Comparison of ENCODE assay signal across 8 mouse cellular contexts in genomic region chr17:33817184-33817968, GRCm38 (mm10). TPM values are rescaled to one million over a fixed set of nuclear protein-coding genes. Genes with fewer than 3 reads are reported as not detected.
A peak's percentile ranks its signal among the peaks of the same experiment; 100 is the strongest.
DNase-seq lines count a peak whose midpoint lies in the region; ATAC-seq and TF ChIP-seq lines count a peak whose summit lies in the region.

No protein-coding gene starts in this region.

- H3K9ac ChIP-seq in forebrain, embryonic 12.5 days = peak overlapping the region; percentile 80
- H3K9ac ChIP-seq in liver, postnatal 0 days (replicated peaks) = peak overlapping the region; percentile 75
- peak overlapping the region; percentile 82 for H3K9ac ChIP-seq in neural tube, embryonic 14.5 days (replicated peaks; ENCODE audit: low read depth, low read length)

- H3K36me3 ChIP-seq in E14TG2a.4 (ENCODE audit: insufficient read depth, low read length) = peaks cover 71% of the 10 kb centered on the region
- H3K36me3 ChIP-seq in forebrain, embryonic 12.5 days (replicated peaks) = peaks cover 39% of the 10 kb centered on the region
- H3K36me3 ChIP-seq in liver, postnatal 0 days (replicated peaks; ENCODE audit: insufficient read depth, low read length) = peaks cover 20% of the 10 kb centered on the region
- H3K36me3 ChIP-seq in neural tube, embryonic 14.5 days (ENCODE audit: control insufficient read depth, insufficient read depth, low read length) = peaks cover 24% of the 10 kb centered on the region; the same call in 1 of the 2 replicates

- no peaks in the 10 kb centered on the region for H3K27me3 ChIP-seq in E14TG2a.4 (ENCODE audit: insufficient read depth, low read length)
- peaks cover under 1% of the 10 kb centered on the region; the same call in 1 of the 2 replicates for H3K27me3 ChIP-seq in forebrain, embryonic 12.5 days
- H3K27me3 ChIP-seq in liver, postnatal 0 days (ENCODE audit: insufficient read depth, low read length) = no peaks in the 10 kb centered on the region
- no peaks in the 10 kb centered on the region for H3K27me3 ChIP-seq in neural tube, embryonic 14.5 days (ENCODE audit: control insufficient read depth, insufficient read depth, low read length)

- peak overlapping the region; percentile 82 for H3K4me2 ChIP-seq in forebrain, embryonic 12.5 days
- H3K4me2 ChIP-seq in liver, postnatal 0 days (ENCODE audit: low read depth, low read length) = peak overlapping the region; percentile 95
- H3K4me2 ChIP-seq in neural tube, embryonic 14.5 days (ENCODE audit: low read depth, low read length) = peak overlapping the region; percentile 92

- TF ChIP-seq CTCF in E14TG2a.4 (conservative IDR thresholded peaks at IDR 0.05; ENCODE audit: low read length) = no peak
- no peak for TF ChIP-seq CTCF in liver, postnatal 0 days (IDR thresholded peaks at IDR 0.05; ENCODE audit: low read depth)

- no peaks in the 10 kb centered on the region for H3K9me3 ChIP-seq in E14TG2a.4 (ENCODE audit: low read length)
- H3K9me3 ChIP-seq in forebrain, embryonic 12.5 days = no peaks in the 10 kb centered on the region
- no peaks in the 10 kb centered on the region for H3K9me3 ChIP-seq in liver, postnatal 0 days (ENCODE audit: low read length)
- H3K9me3 ChIP-seq in neural tube, embryonic 14.5 days (ENCODE audit: control insufficient read depth, low read length) = no peaks in the 10 kb centered on the region

- H3K27ac ChIP-seq in forebrain, embryonic 12.5 days = peak overlapping the region; percentile 87
- H3K27ac ChIP-seq in liver, postnatal 0 days (ENCODE audit: low read depth) = peak overlapping the region; percentile 76
- H3K27ac ChIP-seq in neural tube, embryonic 14.5 days (ENCODE audit: low read depth, low read length) = peak overlapping the region; percentile 83

- no peak for TF ChIP-seq EP300 in liver, postnatal 0 days (IDR thresholded peaks at IDR 0.05; ENCODE audit: low read depth)

- intact Hi-C loops in heart, postnatal 10 days (cut with DNase I) = no loop called here

- peak; percentile 92 for DNase-seq in c-Kit-positive CD71-positive TER-119-positive erythroid progenitor cells, embryonic 14.5 days (ENCODE audit: low spot score)
- DNase-seq in heart, postnatal 10 days = peak; percentile 88 to 89
- DNase-seq in large intestine, adult 2 months (ENCODE audit: low read depth, low spot score) = peak; percentile 70
- peak; percentile 97 for DNase-seq in liver, postnatal 0 days
- DNase-seq in testis, postnatal 10 days (ENCODE audit: low spot score) = peak; percentile 89

- peak overlapping the region; percentile 89 for H3K4me3 ChIP-seq in E14TG2a.4 (replicated peaks; ENCODE audit: low read length)
- peak overlapping the region; percentile 50 for H3K4me3 ChIP-seq in forebrain, embryonic 12.5 days (replicated peaks)
- peak overlapping the region; percentile 50 for H3K4me3 ChIP-seq in liver, postnatal 0 days (ENCODE audit: low read depth, low read length)
- H3K4me3 ChIP-seq in neural tube, embryonic 14.5 days (ENCODE audit: low read depth, low read length) = peak overlapping the region; percentile 47

- peaks cover 84% of the 10 kb centered on the region for H3K4me1 ChIP-seq in E14TG2a.4 (replicated peaks; ENCODE audit: low read depth, low read length)
- peaks cover 28% of the 10 kb centered on the region for H3K4me1 ChIP-seq in forebrain, embryonic 12.5 days
- peaks cover 23% of the 10 kb centered on the region for H3K4me1 ChIP-seq in liver, postnatal 0 days (ENCODE audit: insufficient read depth)
- peaks cover 13% of the 10 kb centered on the region; the same call in 1 of the 2 replicates for H3K4me1 ChIP-seq in neural tube, embryonic 14.5 days (ENCODE audit: control insufficient read depth, insufficient read depth, low read length)

- WGBS in forebrain, embryonic 12.5 days = under 1% methylated on average over 89 of the region's 89 CpGs
- under 1% methylated on average over 89 of the region's 89 CpGs for WGBS in large intestine, adult 2 months
- under 1% methylated on average over 79 of the region's 89 CpGs for WGBS in liver, postnatal 0 days (ENCODE audit: insufficient replicate concordance)
- WGBS in neural tube, embryonic 14.5 days = 1% methylated on average over 82 of the region's 89 CpGs

- ATAC-seq in forebrain, embryonic 12.5 days (ENCODE audit: low FRiP score) = peak; percentile 97
- ATAC-seq in liver, postnatal 0 days = peak; percentile 97
- ATAC-seq in neural tube, embryonic 14.5 days (ENCODE audit: low read depth) = peak; percentile 97

RNA-seq across cellular contexts. Expression of gene Rps28, which starts 7.0 kb away (rescaled TPM):
- polyA plus RNA-seq in forebrain, embryonic 12.5 days (2016; fragmentation: Nextera tagmentation; extraction: Ambion mirVana) = 686 and 713 TPM in 2 replicates
- total RNA-seq in heart, postnatal 10 days (2021) = 1,000 to 10,000 TPM; 1,002 to 1,034 TPM
- polyA plus RNA-seq in large intestine, adult 2 months (2012; rRNA removed) = 844 and 888 TPM in 2 replicates
- polyA plus RNA-seq in liver, postnatal 0 days (2015; fragmentation: Nextera tagmentation; extraction: Ambion mirVana) = 699 and 710 TPM in 2 replicates
- 550 and 584 TPM in 2 replicates for polyA plus RNA-seq in neural tube, embryonic 14.5 days (2014; fragmentation: Nextera tagmentation; extraction: Ambion mirVana)

RNA-seq across cellular contexts. Expression of gene Ndufa7, which starts 7.0 kb away (rescaled TPM):
- 371 and 397 TPM in 2 replicates for polyA plus RNA-seq in forebrain, embryonic 12.5 days (2016; fragmentation: Nextera tagmentation; extraction: Ambion mirVana)
- 100 to 1,000 TPM; 499 to 513 TPM for total RNA-seq in heart, postnatal 10 days (2021)
- 365 and 370 TPM in 2 replicates for polyA plus RNA-seq in large intestine, adult 2 months (2012; rRNA removed)
- 379 and 389 TPM in 2 replicates for polyA plus RNA-seq in liver, postnatal 0 days (2015; fragmentation: Nextera tagmentation; extraction: Ambion mirVana)
- polyA plus RNA-seq in neural tube, embryonic 14.5 days (2014; fragmentation: Nextera tagmentation; extraction: Ambion mirVana) = 529 and 591 TPM in 2 replicates

RNA-seq across cellular contexts. Expression of gene Kank3, which starts 7.1 kb away (rescaled TPM):
- 27.3 and 27.8 TPM in 2 replicates for polyA plus RNA-seq in forebrain, embryonic 12.5 days (2016; fragmentation: Nextera tagmentation; extraction: Ambion mirVana)
- total RNA-seq in heart, postnatal 10 days (2021) = 10 to 100 TPM; 78.7 to 84.2 TPM
- 19.7 and 22.0 TPM in 2 replicates for polyA plus RNA-seq in large intestine, adult 2 months (2012; rRNA removed)
- 9.4 and 10.6 TPM in 2 replicates for polyA plus RNA-seq in liver, postnatal 0 days (2015; fragmentation: Nextera tagmentation; extraction: Ambion mirVana)
- 40.1 and 42.1 TPM in 2 replicates for polyA plus RNA-seq in neural tube, embryonic 14.5 days (2014; fragmentation: Nextera tagmentation; extraction: Ambion mirVana)

RNA-seq across cellular contexts. Expression of gene Cd320, which starts 25.5 kb away (rescaled TPM):
- 54.7 and 55.1 TPM in 2 replicates for polyA plus RNA-seq in forebrain, embryonic 12.5 days (2016; fragmentation: Nextera tagmentation; extraction: Ambion mirVana)
- total RNA-seq in heart, postnatal 10 days (2021) = 10 to 100 TPM; 19.7 to 22.9 TPM
- 22.0 and 27.3 TPM in 2 replicates for polyA plus RNA-seq in large intestine, adult 2 months (2012; rRNA removed)
- polyA plus RNA-seq in liver, postnatal 0 days (2015; fragmentation: Nextera tagmentation; extraction: Ambion mirVana) = 16.6 and 17.4 TPM in 2 replicates
- polyA plus RNA-seq in neural tube, embryonic 14.5 days (2014; fragmentation: Nextera tagmentation; extraction: Ambion mirVana) = 52.1 and 54.1 TPM in 2 replicates

RNA-seq across cellular contexts. Expression of gene Angptl4, which starts 35.7 kb away (rescaled TPM):
- 11.4 and 13.3 TPM in 2 replicates for polyA plus RNA-seq in forebrain, embryonic 12.5 days (2016; fragmentation: Nextera tagmentation; extraction: Ambion mirVana)
- 100 to 1,000 TPM in 1 of 2 experiments, 10 to 100 TPM in 1; 34.9 to 119 TPM for total RNA-seq in heart, postnatal 10 days (2021)
- 21.9 and 75.2 TPM in 2 replicates for polyA plus RNA-seq in large intestine, adult 2 months (2012; rRNA removed)
- 64.4 and 93.5 TPM in 2 replicates for polyA plus RNA-seq in liver, postnatal 0 days (2015; fragmentation: Nextera tagmentation; extraction: Ambion mirVana)
- polyA plus RNA-seq in neural tube, embryonic 14.5 days (2014; fragmentation: Nextera tagmentation; extraction: Ambion mirVana) = 9.7 and 20.6 TPM in 2 replicates

Comparison
In these comparisons a context has a peak if more than half of its experiments do, and no peak if none do; other contexts are left out.
1. Peak in every context shown above with its lines: DNase-seq, ATAC-seq, H3K4me3 ChIP-seq and H3K27ac ChIP-seq.